Mouse (Mus musculus): ENCODE measurements at regions not wholly inside any gene's neighbourhood (a gene's known extent, or its start where the extent isn't known, plus 50 kb on each side); places are given as distances from the start of the nearest gene placed in this dataset.

GRCm38 (mm10) chr11:19560452-19560851, 363.7 kb upstream of the Spred2 start:
- TF ChIP-seq POLR2A (IDR thresholded peaks at IDR 0.05; ENCODE audit: insufficient read depth, low read length) (no peak), CTCF (IDR thresholded peaks at IDR 0.05; ENCODE audit: low read depth, low read length) (no peak), EP300 (IDR thresholded peaks at IDR 0.05; ENCODE audit: insufficient read depth, low read depth, low read length) (no peak)
